Mouse (Mus musculus): ENCODE measurements around the gene Gm4871. TPM values are rescaled to one million over a fixed set of nuclear protein-coding genes. Genes with fewer than 3 reads are reported as not detected.

Gene Gm4871
- total and polyA plus RNA-seq, 3 experiments: not detected

DNA sequence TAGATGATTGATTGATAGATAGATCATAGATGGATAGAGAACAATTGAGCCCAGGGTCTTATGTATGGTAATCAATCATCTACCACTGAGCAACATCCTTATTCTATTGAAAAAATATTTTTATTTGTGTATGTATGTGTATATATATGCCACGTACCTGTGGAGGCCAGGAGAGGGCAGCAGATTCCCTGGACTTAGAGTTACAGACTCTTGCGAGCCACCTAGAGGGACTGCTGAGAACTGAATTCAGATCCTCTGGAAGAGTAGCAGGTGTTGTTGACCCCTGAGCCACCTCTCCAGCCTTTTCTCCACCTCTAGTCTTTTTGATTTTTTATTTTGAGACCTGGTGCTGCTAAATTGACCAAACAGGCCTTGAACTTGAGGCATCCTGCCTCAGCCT lies 34.1 kb downstream of the Gm4871 start (continued):
- TF ChIP-seq GABPA (IDR thresholded peaks at IDR 0.05; ENCODE audit: low read depth, low read length): no peak
- TF ChIP-seq KAT2A (conservative IDR thresholded peaks at IDR 0.05; ENCODE audit: low read depth, low read length): no peak
- TF ChIP-seq MYC (IDR thresholded peaks at IDR 0.05; ENCODE audit: low read depth, low read length): 0 out of 2 replicates have a peak, but pooled peaks have one; percentile 18
- no peak for TF ChIP-seq CHD2 (IDR thresholded peaks at IDR 0.05; ENCODE audit: low read length)
- no peak for TF ChIP-seq CHD1 (IDR thresholded peaks at IDR 0.05; ENCODE audit: low read depth, low read length)
- TF ChIP-seq TBP (IDR thresholded peaks at IDR 0.05; ENCODE audit: low read depth, low read length): 0 out of 2 replicates have a peak, but pooled peaks have one; percentile 44
- no peak for TF ChIP-seq USF2 (IDR thresholded peaks at IDR 0.05; ENCODE audit: borderline replicate concordance in 1 of 2, insufficient read depth in 1 of 2, low read depth in 1 of 2, low read length in 2 of 2)
- TF ChIP-seq TAL1 (IDR thresholded peaks at IDR 0.05; ENCODE audit: low read length): no peak
- TF ChIP-seq MAZ (IDR thresholded peaks at IDR 0.05; ENCODE audit: low read depth, low read length): no peak; the same call in 1 of the 2 replicates
- TF ChIP-seq SIN3A (IDR thresholded peaks at IDR 0.05; ENCODE audit: low read length): no peak
- TF ChIP-seq BHLHE40 (IDR thresholded peaks at IDR 0.05; ENCODE audit: borderline replicate concordance, low read depth, low read length): no peak
- TF ChIP-seq ELF1 (IDR thresholded peaks at IDR 0.05; ENCODE audit: low read depth, low read length): no peak
- no peak for TF ChIP-seq POLR2A (IDR thresholded peaks at IDR 0.05; ENCODE audit: control insufficient read depth in 1 of 2, insufficient read depth in 1 of 2, low read depth in 1 of 2, low read length in 2 of 2, poor library complexity in 1 of 2)
- no peak for TF ChIP-seq GATA1 (IDR thresholded peaks at IDR 0.05; ENCODE audit: low read depth, low read length)
- TF ChIP-seq CTCF (IDR thresholded peaks at IDR 0.05 in 2 of 3, conservative IDR thresholded peaks at IDR 0.05 in 1 of 3; ENCODE audit: control insufficient read depth in 1 of 3, insufficient read depth in 1 of 3, low read depth in 2 of 3, low read length in 3 of 3, poor library complexity in 1 of 3, severe bottlenecking in 1 of 3): peak in 2 of 3 experiments; percentile 79 to 82
- TF ChIP-seq ZNF384 (IDR thresholded peaks at IDR 0.05; ENCODE audit: low read depth, low read length): peak; percentile 42; the same call in 1 of the 2 replicates
- TF ChIP-seq MXI1 (IDR thresholded peaks at IDR 0.05; ENCODE audit: low read depth, low read length): no peak
- no peak for TF ChIP-seq NRF1 (IDR thresholded peaks at IDR 0.05; ENCODE audit: insufficient read depth, low read depth, low read length, poor library complexity, severe bottlenecking)

- H3K9ac ChIP-seq (ENCODE audit: control insufficient read depth, low read depth, low read length, poor library complexity, severe bottlenecking): no peak overlapping the region
- no peaks in the 10 kb centered on the region for H3K27me3 ChIP-seq (ENCODE audit: control insufficient read depth in 1 of 2, insufficient read depth in 2 of 2, low read length in 2 of 2)
- no peak for DNase-seq (ENCODE audit: low read depth, low spot score)
- TF ChIP-seq EP300 (IDR thresholded peaks at IDR 0.05; ENCODE audit: low read depth in 1 of 2, low read length in 2 of 2): no peak
- no peak for TF ChIP-seq TAL1 (IDR thresholded peaks at IDR 0.05; ENCODE audit: low read length)
- no peak for TF ChIP-seq MYB (IDR thresholded peaks at IDR 0.05; ENCODE audit: low read depth, low read length)
- H3K79me2 ChIP-seq (ENCODE audit: control insufficient read depth, insufficient read depth, low read length, poor library complexity): no peaks in the 10 kb centered on the region
- H3K4me3 ChIP-seq (ENCODE audit: control insufficient read depth in 1 of 2, insufficient read depth in 1 of 2, low read depth in 2 of 2, low read length in 2 of 2): no peak overlapping the region
- H3K27ac ChIP-seq (ENCODE audit: control insufficient read depth, low read depth, low read length): no peak overlapping the region
- peaks cover 2 to 3% of the 10 kb centered on the region in 2 experiments; a peak in 3 of 4 replicates for H3K4me1 ChIP-seq (ENCODE audit: control insufficient read depth in 1 of 2, insufficient read depth in 2 of 2, low read length in 2 of 2)
- peaks cover 0 to 2% of the 10 kb centered on the region in 2 experiments; a peak in 1 of 4 replicates for H3K36me3 ChIP-seq (ENCODE audit: control insufficient read depth in 1 of 2, insufficient read depth in 2 of 2, low read length in 2 of 2)
- no peaks in the 10 kb centered on the region for H3K9me3 ChIP-seq (replicated peaks; ENCODE audit: insufficient read depth, low read length)
These were observed 42.1 kb downstream of the Gm4871 start for GRCm38 (mm10) chr5:144990481-144990880.

All from MEL (cell line).